Mouse (Mus musculus): Measurements from ENCODE around the gene Eea1.
"Not testable (repeated sequence)": the region's sequence is repeated elsewhere in the genome, so short reads cannot be mapped to it uniquely, and the experiment has no call there.

- not testable (repeated sequence) for TF ChIP-seq POLR2A (IDR thresholded peaks at IDR 0.05; ENCODE audit: control insufficient read depth in 1 of 2, insufficient read depth in 1 of 2, low read depth in 1 of 2, low read length in 2 of 2, poor library complexity in 1 of 2); CTCF (IDR thresholded peaks at IDR 0.05 in 2 of 3, conservative IDR thresholded peaks at IDR 0.05 in 1 of 3; ENCODE audit: control insufficient read depth in 1 of 3, insufficient read depth in 1 of 3, low read depth in 2 of 3, low read length in 3 of 3, poor library complexity in 1 of 3, severe bottlenecking in 1 of 3); ETS1 (IDR thresholded peaks at IDR 0.05; ENCODE audit: low read depth, low read length); EP300 (IDR thresholded peaks at IDR 0.05; ENCODE audit: low read depth in 1 of 2, low read length in 2 of 2); E2F4 (IDR thresholded peaks at IDR 0.05; ENCODE audit: borderline replicate concordance, low read depth, low read length); USF1 (IDR thresholded peaks at IDR 0.05; ENCODE audit: low read depth, low read length); TAL1 (IDR thresholded peaks at IDR 0.05; ENCODE audit: low read length); GABPA (IDR thresholded peaks at IDR 0.05; ENCODE audit: low read depth, low read length)
These were observed 6.8 kb upstream of the Eea1 start for GRCm38 (mm10) chr10:95933631-95934030.
